Mouse (Mus musculus): Measurements from ENCODE around the gene Ush2a.

- TF ChIP-seq CTCF (IDR thresholded peaks at IDR 0.05; ENCODE audit: insufficient read depth, low read depth, low read length) (no peak), POLR2A (IDR thresholded peaks at IDR 0.05; ENCODE audit: insufficient read depth, low read depth, low read length) (no peak)
Measured at GRCm38 (mm10) chr1:188260259-188261107, 1.3 kb upstream of the Ush2a start.

Measured in olfactory bulb, adult 2 months (tissue).